Mouse (Mus musculus): ENCODE measurements around the gene Gm13290. TPM values are rescaled to one million over a fixed set of nuclear protein-coding genes. Genes with fewer than 3 reads are reported as not detected.
"Not testable (repeated sequence)": the region's sequence is repeated elsewhere in the genome, so short reads cannot be mapped to it uniquely, and the experiment has no call there.

The Gm13290 gene
- polyA plus RNA-seq, 1 experiment from 2014 or later: 0.92 TPM

DNA sequence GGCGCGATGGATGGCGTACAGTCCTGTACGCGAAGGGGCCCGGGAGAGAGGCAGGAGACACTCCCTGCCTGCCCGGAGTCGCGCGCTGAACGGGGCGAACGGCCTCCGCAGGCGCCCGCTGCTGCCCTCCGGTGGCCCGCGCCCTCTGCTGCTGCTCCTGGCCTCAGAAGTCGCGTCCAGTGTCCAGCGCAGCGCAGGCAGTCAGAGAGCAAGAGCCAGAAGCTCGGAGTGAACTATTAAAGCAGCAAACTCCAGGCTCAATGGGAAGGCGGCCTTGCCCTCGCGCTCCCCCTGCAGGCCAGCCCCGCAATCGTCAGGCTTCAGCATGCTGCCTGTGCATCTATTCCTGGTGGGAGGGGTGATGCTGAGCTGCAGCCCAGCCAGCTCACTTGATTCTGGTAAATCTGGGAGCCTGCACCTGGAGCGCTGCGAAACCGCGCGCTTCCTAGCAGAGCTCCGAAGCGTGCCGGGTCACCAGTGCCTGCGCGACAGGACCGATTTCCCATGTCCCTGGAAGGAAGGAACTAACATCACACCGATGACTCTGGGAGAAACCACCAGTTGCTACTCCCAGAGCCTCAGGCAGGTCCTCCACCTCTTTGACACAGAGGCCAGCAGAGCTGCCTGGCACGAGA is 10.1 kb upstream of the Gm13290 start:
- not testable (repeated sequence) for H3K9me3 ChIP-seq (ENCODE audit: control insufficient read depth, low read length); ATAC-seq (ENCODE audit: low FRiP score, low TSS enrichment); H3K4me1 ChIP-seq (ENCODE audit: control insufficient read depth, insufficient read depth, low read length); H3K27ac ChIP-seq (ENCODE audit: low read depth, low read length); H3K27me3 ChIP-seq (ENCODE audit: control insufficient read depth, insufficient read depth, low read length); H3K36me3 ChIP-seq (ENCODE audit: control insufficient read depth, insufficient read depth, low read length); H3K9ac ChIP-seq (ENCODE audit: low read depth, low read length)
- Histone ChIP-seq H3K4me3 (ENCODE audit: low read length) (peak overlapping the region; percentile 20), H3K4me2 (replicated peaks; ENCODE audit: low read depth, low read length) (peak overlapping the region; percentile 22)
- WGBS: 3% methylated on average over 20 of the region's 42 CpGs

DNA sequence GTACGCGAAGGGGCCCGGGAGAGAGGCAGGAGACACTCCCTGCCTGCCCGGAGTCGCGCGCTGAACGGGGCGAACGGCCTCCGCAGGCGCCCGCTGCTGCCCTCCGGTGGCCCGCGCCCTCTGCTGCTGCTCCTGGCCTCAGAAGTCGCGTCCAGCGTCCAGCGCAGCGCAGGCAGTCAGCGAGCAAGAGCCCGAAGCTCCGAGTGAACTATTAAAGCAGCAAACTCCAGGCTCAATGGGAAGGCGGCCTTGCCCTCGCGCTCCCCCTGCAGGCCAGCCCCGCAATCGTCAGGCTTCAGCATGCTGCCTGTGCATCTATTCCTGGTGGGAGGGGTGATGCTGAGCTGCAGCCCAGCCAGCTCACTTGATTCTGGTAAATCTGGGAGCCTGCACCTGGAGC is 3.0 kb downstream of the Gm13290 start, which contains the start of gene Gm13289:
Gm13289 (plus strand) TSS at position 301 of the 400 bp plus-strand sequence.
- not testable (repeated sequence) for H3K9me3 ChIP-seq (ENCODE audit: control insufficient read depth, low read length); H3K36me3 ChIP-seq (ENCODE audit: control insufficient read depth, insufficient read depth, low read length); H3K4me1 ChIP-seq (ENCODE audit: control insufficient read depth, insufficient read depth, low read length); H3K27me3 ChIP-seq (ENCODE audit: control insufficient read depth, insufficient read depth, low read length); H3K9ac ChIP-seq (ENCODE audit: low read depth, low read length); H3K4me2 ChIP-seq (replicated peaks; ENCODE audit: low read depth, low read length); H3K4me3 ChIP-seq (ENCODE audit: low read length); ATAC-seq (ENCODE audit: low FRiP score, low TSS enrichment); H3K27ac ChIP-seq (ENCODE audit: low read depth, low read length)
- no CpG with 5 or more reads among the region's 29 CpGs for WGBS

DNA sequence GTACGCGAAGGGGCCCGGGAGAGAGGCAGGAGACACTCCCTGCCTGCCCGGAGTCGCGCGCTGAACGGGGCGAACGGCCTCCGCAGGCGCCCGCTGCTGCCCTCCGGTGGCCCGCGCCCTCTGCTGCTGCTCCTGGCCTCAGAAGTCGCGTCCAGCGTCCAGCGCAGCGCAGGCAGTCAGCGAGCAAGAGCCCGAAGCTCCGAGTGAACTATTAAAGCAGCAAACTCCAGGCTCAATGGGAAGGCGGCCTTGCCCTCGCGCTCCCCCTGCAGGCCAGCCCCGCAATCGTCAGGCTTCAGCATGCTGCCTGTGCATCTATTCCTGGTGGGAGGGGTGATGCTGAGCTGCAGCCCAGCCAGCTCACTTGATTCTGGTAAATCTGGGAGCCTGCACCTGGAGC is 5.9 kb downstream of the Gm13290 start, which contains the start of gene Gm13272:
Gm13272 (plus strand) TSS at position 301 of the 400 bp plus-strand sequence.
- H3K4me3 ChIP-seq (ENCODE audit: low read length): not testable (repeated sequence)
- no CpG with 5 or more reads among the region's 29 CpGs for whole genome bisulfite sequencing

DNA sequence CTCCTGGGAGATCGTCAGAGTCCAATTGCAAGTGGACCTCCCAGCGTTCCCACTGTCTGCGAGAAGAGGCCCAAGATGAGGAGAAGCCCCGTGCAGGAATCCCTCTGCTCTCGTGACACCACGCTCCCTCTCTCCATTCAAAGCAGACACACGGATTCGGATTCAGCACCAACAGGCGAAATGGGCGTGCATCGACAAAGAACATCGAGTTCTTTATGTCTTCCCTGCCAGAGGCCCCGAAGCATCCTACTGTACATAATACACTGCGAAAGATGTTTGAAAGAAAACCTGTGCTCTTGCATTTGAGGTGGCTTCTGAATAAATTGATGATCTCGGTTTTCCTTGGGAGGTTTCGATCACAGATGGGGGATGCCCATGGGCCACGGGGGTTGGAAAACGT is 6.7 kb downstream of the Gm13290 start:
- not testable (repeated sequence) for ATAC-seq (ENCODE audit: low FRiP score, low TSS enrichment); H3K4me1 ChIP-seq (ENCODE audit: control insufficient read depth, insufficient read depth, low read length); H3K27me3 ChIP-seq (ENCODE audit: control insufficient read depth, insufficient read depth, low read length); H3K9me3 ChIP-seq (ENCODE audit: control insufficient read depth, low read length); H3K4me3 ChIP-seq (ENCODE audit: low read length); H3K9ac ChIP-seq (ENCODE audit: low read depth, low read length); H3K27ac ChIP-seq (ENCODE audit: low read depth, low read length); H3K4me2 ChIP-seq (replicated peaks; ENCODE audit: low read depth, low read length); H3K36me3 ChIP-seq (ENCODE audit: control insufficient read depth, insufficient read depth, low read length)
- WGBS: 44% methylated on average over 10 of the region's 18 CpGs

More for the DNA sequence above, 5.9 kb downstream of the Gm13290 start, which contains the start of gene Gm13272:
- not testable (repeated sequence) for H3K9me3 ChIP-seq (ENCODE audit: control insufficient read depth, low read length); H3K27me3 ChIP-seq (ENCODE audit: control insufficient read depth, insufficient read depth, low read length); H3K4me2 ChIP-seq (replicated peaks; ENCODE audit: low read depth, low read length); H3K27ac ChIP-seq (ENCODE audit: low read depth, low read length); H3K4me1 ChIP-seq (ENCODE audit: control insufficient read depth, insufficient read depth, low read length); H3K9ac ChIP-seq (ENCODE audit: low read depth, low read length); H3K36me3 ChIP-seq (ENCODE audit: control insufficient read depth, insufficient read depth, low read length); ATAC-seq (ENCODE audit: low FRiP score, low TSS enrichment)

DNA sequence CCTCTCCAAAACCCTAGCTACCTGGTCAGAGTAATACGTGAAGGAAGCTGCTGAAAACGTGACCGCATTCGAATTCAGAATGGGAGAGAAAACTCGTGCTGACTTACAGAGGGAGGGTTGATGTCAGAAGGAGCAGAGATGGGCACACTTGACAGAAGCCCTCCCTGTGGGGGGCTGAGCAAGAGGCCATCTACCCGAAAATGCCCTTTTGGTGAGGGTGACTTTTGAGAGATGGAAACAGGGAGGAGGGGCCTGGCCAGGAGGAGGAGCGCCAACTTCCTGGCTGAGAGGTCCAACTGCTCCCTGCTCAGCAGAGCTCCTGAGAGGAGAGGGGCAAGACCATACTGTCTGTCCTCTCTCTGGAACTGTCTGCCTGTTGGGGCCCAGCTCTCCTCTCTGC is 8.2 kb downstream of the Gm13290 start, which contains the start of gene Ifnz:
Ifnz (plus strand) TSS at position 301 of the 400 bp plus-strand sequence.
- WGBS: 4% methylated on average over 2 of the region's 7 CpGs
- H3K9ac ChIP-seq (ENCODE audit: low read depth, low read length); H3K27me3 ChIP-seq (ENCODE audit: control insufficient read depth, insufficient read depth, low read length); H3K4me3 ChIP-seq (ENCODE audit: low read length); H3K9me3 ChIP-seq (ENCODE audit: control insufficient read depth, low read length); H3K4me1 ChIP-seq (ENCODE audit: control insufficient read depth, insufficient read depth, low read length); H3K27ac ChIP-seq (ENCODE audit: low read depth, low read length); H3K4me2 ChIP-seq (replicated peaks; ENCODE audit: low read depth, low read length); H3K36me3 ChIP-seq (ENCODE audit: control insufficient read depth, insufficient read depth, low read length); ATAC-seq (ENCODE audit: low FRiP score, low TSS enrichment): not testable (repeated sequence)

DNA sequence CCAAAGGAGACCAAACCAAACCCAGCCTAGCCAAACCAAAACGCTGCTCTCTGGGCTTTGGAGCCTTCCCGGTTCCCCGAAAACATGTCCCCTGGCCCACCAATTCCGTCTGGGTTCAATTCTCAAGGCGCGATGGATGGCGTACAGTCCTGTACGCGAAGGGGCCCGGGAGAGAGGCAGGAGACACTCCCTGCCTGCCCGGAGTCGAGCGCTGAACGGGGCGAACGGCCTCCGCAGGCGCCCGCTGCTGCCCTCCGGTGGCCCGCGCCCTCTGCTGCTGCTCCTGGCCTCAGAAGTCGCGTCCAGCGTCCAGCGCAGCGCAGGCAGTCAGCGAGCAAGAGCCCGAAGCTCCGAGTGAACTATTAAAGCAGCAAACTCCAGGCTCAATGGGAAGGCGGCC is 8.7 kb downstream of the Gm13290 start:
- not testable (repeated sequence) for H3K9ac ChIP-seq (ENCODE audit: low read depth, low read length); H3K4me1 ChIP-seq (ENCODE audit: control insufficient read depth, insufficient read depth, low read length); H3K9me3 ChIP-seq (ENCODE audit: control insufficient read depth, low read length); H3K4me2 ChIP-seq (replicated peaks; ENCODE audit: low read depth, low read length); H3K27me3 ChIP-seq (ENCODE audit: control insufficient read depth, insufficient read depth, low read length); H3K36me3 ChIP-seq (ENCODE audit: control insufficient read depth, insufficient read depth, low read length); H3K27ac ChIP-seq (ENCODE audit: low read depth, low read length); ATAC-seq (ENCODE audit: low FRiP score, low TSS enrichment); H3K4me3 ChIP-seq (ENCODE audit: low read length)
- 0% methylated on average over 4 of the region's 31 CpGs for WGBS

DNA sequence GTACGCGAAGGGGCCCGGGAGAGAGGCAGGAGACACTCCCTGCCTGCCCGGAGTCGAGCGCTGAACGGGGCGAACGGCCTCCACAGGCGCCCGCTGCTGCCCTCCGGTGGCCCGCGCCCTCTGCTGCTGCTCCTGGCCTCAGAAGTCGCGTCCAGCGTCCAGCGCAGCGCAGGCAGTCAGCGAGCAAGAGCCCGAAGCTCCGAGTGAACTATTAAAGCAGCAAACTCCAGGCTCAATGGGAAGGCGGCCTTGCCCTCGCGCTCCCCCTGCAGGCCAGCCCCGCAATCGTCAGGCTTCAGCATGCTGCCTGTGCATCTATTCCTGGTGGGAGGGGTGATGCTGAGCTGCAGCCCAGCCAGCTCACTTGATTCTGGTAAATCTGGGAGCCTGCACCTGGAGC is 11.8 kb downstream of the Gm13290 start, which contains the start of gene Gm13276:
Gm13276 (plus strand) TSS at position 301 of the 400 bp plus-strand sequence.
- no CpG with 5 or more reads among the region's 27 CpGs for WGBS

DNA sequence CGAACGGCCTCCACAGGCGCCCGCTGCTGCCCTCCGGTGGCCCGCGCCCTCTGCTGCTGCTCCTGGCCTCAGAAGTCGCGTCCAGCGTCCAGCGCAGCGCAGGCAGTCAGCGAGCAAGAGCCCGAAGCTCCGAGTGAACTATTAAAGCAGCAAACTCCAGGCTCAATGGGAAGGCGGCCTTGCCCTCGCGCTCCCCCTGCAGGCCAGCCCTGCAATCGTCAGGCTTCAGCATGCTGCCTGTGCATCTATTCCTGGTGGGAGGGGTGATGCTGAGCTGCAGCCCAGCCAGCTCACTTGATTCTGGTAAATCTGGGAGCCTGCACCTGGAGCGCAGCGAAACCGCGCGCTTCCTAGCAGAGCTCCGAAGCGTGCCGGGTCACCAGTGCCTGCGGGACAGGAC is 14.8 kb downstream of the Gm13290 start, which contains the start of gene Gm13277:
Gm13277 (plus strand) TSS at position 231 of the 400 bp plus-strand sequence.
- ATAC-seq (ENCODE audit: low FRiP score, low TSS enrichment); H3K36me3 ChIP-seq (ENCODE audit: control insufficient read depth, insufficient read depth, low read length); H3K9ac ChIP-seq (ENCODE audit: low read depth, low read length); H3K4me2 ChIP-seq (replicated peaks; ENCODE audit: low read depth, low read length); H3K4me1 ChIP-seq (ENCODE audit: control insufficient read depth, insufficient read depth, low read length); H3K9me3 ChIP-seq (ENCODE audit: control insufficient read depth, low read length); H3K27me3 ChIP-seq (ENCODE audit: control insufficient read depth, insufficient read depth, low read length); H3K27ac ChIP-seq (ENCODE audit: low read depth, low read length); H3K4me3 ChIP-seq (ENCODE audit: low read length): not testable (repeated sequence)
- WGBS: 0% methylated on average over 1 of the region's 28 CpGs

More for the DNA sequence above, 11.8 kb downstream of the Gm13290 start, which contains the start of gene Gm13276:
- H3K4me3 ChIP-seq (ENCODE audit: low read length); H3K9me3 ChIP-seq (ENCODE audit: control insufficient read depth, low read length); H3K27ac ChIP-seq (ENCODE audit: low read depth, low read length); H3K36me3 ChIP-seq (ENCODE audit: control insufficient read depth, insufficient read depth, low read length); H3K4me1 ChIP-seq (ENCODE audit: control insufficient read depth, insufficient read depth, low read length); H3K27me3 ChIP-seq (ENCODE audit: control insufficient read depth, insufficient read depth, low read length); ATAC-seq (ENCODE audit: low FRiP score, low TSS enrichment); H3K9ac ChIP-seq (ENCODE audit: low read depth, low read length); H3K4me2 ChIP-seq (replicated peaks; ENCODE audit: low read depth, low read length): not testable (repeated sequence)

DNA sequence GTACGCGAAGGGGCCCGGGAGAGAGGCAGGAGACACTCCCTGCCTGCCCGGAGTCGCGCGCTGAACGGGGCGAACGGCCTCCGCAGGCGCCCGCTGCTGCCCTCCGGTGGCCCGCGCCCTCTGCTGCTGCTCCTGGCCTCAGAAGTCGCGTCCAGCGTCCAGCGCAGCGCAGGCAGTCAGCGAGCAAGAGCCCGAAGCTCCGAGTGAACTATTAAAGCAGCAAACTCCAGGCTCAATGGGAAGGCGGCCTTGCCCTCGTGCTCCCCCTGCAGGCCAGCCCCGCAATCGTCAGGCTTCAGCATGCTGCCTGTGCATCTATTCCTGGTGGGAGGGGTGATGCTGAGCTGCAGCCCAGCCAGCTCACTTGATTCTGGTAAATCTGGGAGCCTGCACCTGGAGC is 17.6 kb downstream of the Gm13290 start, which contains the start of gene Gm13278:
Gm13278 (plus strand) TSS at position 301 of the 400 bp plus-strand sequence.
- not testable (repeated sequence) for H3K9ac ChIP-seq (ENCODE audit: low read depth, low read length); H3K27me3 ChIP-seq (ENCODE audit: control insufficient read depth, insufficient read depth, low read length); H3K27ac ChIP-seq (ENCODE audit: low read depth, low read length); H3K9me3 ChIP-seq (ENCODE audit: control insufficient read depth, low read length); H3K4me3 ChIP-seq (ENCODE audit: low read length); H3K4me2 ChIP-seq (replicated peaks; ENCODE audit: low read depth, low read length); ATAC-seq (ENCODE audit: low FRiP score, low TSS enrichment); H3K36me3 ChIP-seq (ENCODE audit: control insufficient read depth, insufficient read depth, low read length); H3K4me1 ChIP-seq (ENCODE audit: control insufficient read depth, insufficient read depth, low read length)
- no CpG with 5 or more reads among the region's 28 CpGs for WGBS
